Mouse (Mus musculus): ENCODE measurements around the gene Capn6. TPM values are rescaled to one million over a fixed set of nuclear protein-coding genes. Genes with fewer than 3 reads are reported as not detected.

Gene Capn6
- polyA plus RNA-seq, 1 experiment: 0.36 TPM

GRCm38 (mm10) chrX:143815948-143816347 lies 11.3 kb downstream of the Capn6 start:
- no peak overlapping the region for H3K4me3 ChIP-seq (ENCODE audit: control insufficient read depth, insufficient read depth, low read length)
- H3K27ac ChIP-seq (ENCODE audit: control insufficient read depth, insufficient read depth, low read length): no peak overlapping the region
- H3K36me3 ChIP-seq (ENCODE audit: control insufficient read depth, insufficient read depth, low read length): no peaks in the 10 kb centered on the region
- DNase-seq: no peak
- TF ChIP-seq CTCF (IDR thresholded peaks at IDR 0.05; ENCODE audit: borderline replicate concordance, control insufficient read depth, extremely low read depth, insufficient read depth, low read length, poor library complexity) (no peak), POLR2A (IDR thresholded peaks at IDR 0.05; ENCODE audit: control insufficient read depth, extremely low read depth, insufficient read depth, low read length, poor library complexity) (no peak)
- no peaks in the 10 kb centered on the region for H3K27me3 ChIP-seq (ENCODE audit: control insufficient read depth, insufficient read depth, low read length)
- no peaks in the 10 kb centered on the region for H3K4me1 ChIP-seq (replicated peaks; ENCODE audit: control insufficient read depth, insufficient read depth, low read length)
- WGBS: 83% methylated on average over 1 of the region's 1 CpGs

- no peaks in the 10 kb centered on the region for H3K36me3 ChIP-seq (ENCODE audit: control insufficient read depth, insufficient read depth, low read length)
- H3K27me3 ChIP-seq (ENCODE audit: control insufficient read depth, insufficient read depth, low read length): no peaks in the 10 kb centered on the region
- H3K27ac ChIP-seq (ENCODE audit: control insufficient read depth, insufficient read depth, low read length): no peak overlapping the region
- 91% methylated on average over 3 of the region's 3 CpGs for WGBS
- no peak overlapping the region for H3K4me3 ChIP-seq (ENCODE audit: control insufficient read depth, insufficient read depth, low read length)
- no peak for DNase-seq
- no peak for TF ChIP-seq POLR2A (IDR thresholded peaks at IDR 0.05; ENCODE audit: control insufficient read depth, extremely low read depth, insufficient read depth, low read length, poor library complexity)
- TF ChIP-seq CTCF (IDR thresholded peaks at IDR 0.05; ENCODE audit: borderline replicate concordance, control insufficient read depth, extremely low read depth, insufficient read depth, low read length, poor library complexity): no peak
- no peaks in the 10 kb centered on the region for H3K4me1 ChIP-seq (replicated peaks; ENCODE audit: control insufficient read depth, insufficient read depth, low read length)
Measured at GRCm38 (mm10) chrX:143762556-143762955, 64.7 kb downstream of the Capn6 start.

Other genes starting within 250 kb of the Capn6 start
- 0.05 and 0.09 TPM in 2 replicates for gene Dcx, start 105.9 kb upstream of the Capn6 start, polyA plus RNA-seq (2012; rRNA removed)

All from thymus, adult 2 months (tissue).